Mouse (Mus musculus) kidney, adult 2 months (tissue): ENCODE data around the gene Pak1.

Experiments used
- CTCF ChIP-seq: fragments of 200-500 bp; conservative IDR thresholded peaks from 2 replicates; pipeline ENCODE4 v1.5.1; 2011; ENCODE audit warnings: low read depth, mild to moderate bottlenecking, control low read depth, low read length, moderate library complexity, mixed read lengths; ENCODE audit not compliant: insufficient read depth, insufficient read length
- POLR2A ChIP-seq: fragments of 200-500 bp; IDR thresholded peaks from one replicate; pipeline ENCODE4 v1.6.1; 2011; ENCODE audit warnings: low read depth, low read length, control low read depth

- no peak for TF ChIP-seq POLR2A
- TF ChIP-seq CTCF: no peak
These were observed 53.0 kb downstream of the Pak1 start for GRCm38 (mm10) chr7:97841311-97841710.
